Mouse (Mus musculus): ENCODE measurements around the gene Ext2. TPM values are rescaled to one million over a fixed set of nuclear protein-coding genes. Genes with fewer than 3 reads are reported as not detected.

Gene Ext2
- polyA plus RNA-seq, 1 experiment from 2014 or later, result 75.1 TPM

- H3K9ac ChIP-seq, result no peak overlapping the region
- no peaks in the 10 kb centered on the region for H3K36me3 ChIP-seq
- no peak overlapping the region for H3K27ac ChIP-seq (replicated peaks)
- no peak for ATAC-seq (ENCODE audit: low FRiP score, low read depth)
- peaks cover 36% of the 10 kb centered on the region for H3K4me1 ChIP-seq (replicated peaks)
- WGBS, result 66% methylated on average over 5 of the region's 5 CpGs
- no peak overlapping the region for H3K4me3 ChIP-seq
- H3K27me3 ChIP-seq, result no peaks in the 10 kb centered on the region
- no peaks in the 10 kb centered on the region for H3K9me3 ChIP-seq
- no peak overlapping the region for H3K4me2 ChIP-seq
These were observed 39.7 kb downstream of the Ext2 start for GRCm38 (mm10) chr2:93782682-93783081.

DNA sequence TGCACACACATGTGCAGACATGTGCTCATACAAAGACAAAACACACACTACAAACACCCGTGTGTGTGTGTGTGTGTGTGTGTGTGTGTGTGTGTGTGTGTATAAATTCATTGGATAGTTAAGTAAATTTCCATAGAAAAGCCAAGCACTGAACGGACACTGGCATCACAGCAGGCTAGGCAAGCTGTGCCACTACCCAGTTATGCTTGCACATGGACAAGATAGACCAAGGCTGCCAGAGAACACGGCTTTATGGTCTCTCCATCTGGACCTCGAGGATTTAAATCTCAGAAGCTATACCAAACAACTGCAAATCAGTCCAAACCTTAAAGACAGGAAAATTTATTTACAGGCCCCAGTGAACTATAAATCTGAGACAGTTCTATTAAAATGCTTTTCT is 40.2 kb downstream of the Ext2 start:
- no peaks in the 10 kb centered on the region for H3K36me3 ChIP-seq
- ATAC-seq (ENCODE audit: low FRiP score, low read depth), result no peak
- no peaks in the 10 kb centered on the region for H3K27me3 ChIP-seq
- no peak overlapping the region for H3K27ac ChIP-seq (replicated peaks)
- WGBS, result 75% methylated on average over 4 of the region's 4 CpGs
- H3K9ac ChIP-seq, result no peak overlapping the region
- H3K4me2 ChIP-seq, result no peak overlapping the region
- H3K4me3 ChIP-seq, result no peak overlapping the region
- H3K9me3 ChIP-seq, result no peaks in the 10 kb centered on the region
- peaks cover 36% of the 10 kb centered on the region for H3K4me1 ChIP-seq (replicated peaks)

- no peak overlapping the region for H3K4me3 ChIP-seq
- no peaks in the 10 kb centered on the region for H3K27me3 ChIP-seq
- H3K9me3 ChIP-seq, result no peaks in the 10 kb centered on the region
- WGBS, result 79% methylated on average over 10 of the region's 10 CpGs
- no peaks in the 10 kb centered on the region for H3K36me3 ChIP-seq
- no peak overlapping the region for H3K4me2 ChIP-seq
- H3K9ac ChIP-seq, result no peak overlapping the region
- H3K27ac ChIP-seq (replicated peaks), result no peak overlapping the region
- H3K4me1 ChIP-seq (replicated peaks), result peaks cover 36% of the 10 kb centered on the region
- ATAC-seq (ENCODE audit: low FRiP score, low read depth), result no peak
These were observed 41.8 kb downstream of the Ext2 start for GRCm38 (mm10) chr2:93780528-93780927.

DNA sequence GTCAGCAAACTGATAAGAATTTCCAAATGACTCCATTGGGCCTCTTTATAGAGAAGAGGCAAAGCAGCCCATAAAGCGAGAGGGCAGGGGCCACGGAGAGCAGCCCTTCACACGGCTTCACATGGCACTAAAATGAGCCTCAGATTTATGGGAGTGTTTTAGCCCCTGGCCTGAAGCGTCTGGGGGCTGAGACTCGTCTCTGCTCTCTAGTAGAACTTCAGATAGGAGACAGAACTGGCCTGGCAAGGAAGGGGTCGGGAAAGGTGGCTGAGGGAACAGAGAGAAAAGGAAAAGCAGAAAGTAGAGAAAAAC is 42.5 kb downstream of the Ext2 start:
- H3K27ac ChIP-seq (replicated peaks), result no peak overlapping the region
- no peaks in the 10 kb centered on the region for H3K9me3 ChIP-seq
- no peak overlapping the region for H3K9ac ChIP-seq
- H3K36me3 ChIP-seq, result no peaks in the 10 kb centered on the region
- peaks cover 29% of the 10 kb centered on the region for H3K4me1 ChIP-seq (replicated peaks)
- H3K27me3 ChIP-seq, result no peaks in the 10 kb centered on the region
- no peak for ATAC-seq (ENCODE audit: low FRiP score, low read depth)
- no peak overlapping the region for H3K4me2 ChIP-seq
- no peak overlapping the region for H3K4me3 ChIP-seq
- 51% methylated on average over 6 of the region's 6 CpGs for WGBS

DNA sequence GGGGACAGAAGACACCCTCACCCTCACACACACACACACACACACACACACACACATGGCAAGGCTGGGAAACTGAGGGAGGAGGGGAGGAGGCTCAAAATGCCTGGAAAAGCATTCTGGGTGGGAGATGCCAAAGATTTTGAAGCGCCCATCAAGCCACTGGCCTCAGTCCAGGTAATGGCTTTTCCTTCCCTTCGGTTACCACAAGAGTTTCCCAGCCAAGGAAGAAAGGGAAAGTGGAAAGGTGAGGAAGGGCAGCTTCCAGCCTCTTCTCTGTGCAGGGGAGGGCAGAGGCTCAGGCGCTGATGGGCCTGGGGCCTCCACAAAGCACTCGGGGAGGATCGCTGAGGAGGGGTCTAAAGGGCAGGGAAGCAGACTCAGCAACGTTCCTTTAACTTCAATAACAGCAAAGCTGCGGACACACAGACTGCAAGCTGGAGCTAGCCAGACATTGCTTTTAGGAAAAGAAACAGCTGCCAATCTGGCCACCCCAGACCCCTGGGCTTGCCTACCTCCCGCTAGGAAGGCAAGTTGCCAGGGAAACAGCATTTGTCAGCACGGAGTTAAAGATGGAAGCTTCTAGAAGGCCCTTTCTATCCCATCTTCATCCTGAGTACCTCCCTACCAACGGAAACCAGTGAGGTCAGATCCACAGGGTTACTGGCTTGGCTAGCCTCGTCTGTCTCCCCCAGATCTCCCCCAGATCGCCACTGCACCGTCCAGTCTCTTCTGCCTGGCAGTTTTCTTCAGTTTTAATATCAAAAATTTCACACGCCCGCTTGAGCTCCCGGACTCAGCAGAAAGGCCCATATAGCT is 43.1 kb downstream of the Ext2 start:
- H3K4me3 ChIP-seq, result no peak overlapping the region

DNA sequence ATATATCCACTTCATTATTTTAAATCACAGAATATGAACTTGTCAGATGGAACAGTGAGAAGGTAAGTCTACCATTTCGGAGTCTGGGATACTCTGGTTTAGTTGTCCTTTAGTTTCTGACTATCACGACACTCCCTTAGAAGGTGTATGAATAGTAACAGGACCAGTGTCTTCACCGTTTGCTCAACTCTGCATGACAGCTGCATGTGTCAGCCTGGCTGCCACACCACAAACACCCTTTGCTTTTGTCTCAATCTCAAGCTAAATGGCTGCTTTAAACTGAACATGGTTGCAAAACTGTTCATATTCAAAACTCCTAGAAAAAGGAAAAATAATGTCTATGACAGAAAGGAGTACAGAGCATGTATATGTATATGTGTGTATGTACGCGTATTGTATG is 43.8 kb downstream of the Ext2 start:
- ATAC-seq (ENCODE audit: low FRiP score, low read depth), result no peak
- no peak overlapping the region for H3K27ac ChIP-seq (replicated peaks)
- 87% methylated on average over 5 of the region's 5 CpGs for WGBS

More for the DNA sequence above, 43.1 kb downstream of the Ext2 start:
- Histone ChIP-seq H3K36me3 (no peaks in the 10 kb centered on the region), H3K4me2 (no peak overlapping the region), H3K27ac (replicated peaks) (no peak overlapping the region), H3K4me1 (replicated peaks) (peaks cover 25% of the 10 kb centered on the region), H3K9ac (no peak overlapping the region), H3K9me3 (no peaks in the 10 kb centered on the region), H3K27me3 (no peaks in the 10 kb centered on the region)
- 47% methylated on average over 16 of the region's 16 CpGs for whole genome bisulfite sequencing
- no peak for ATAC-seq (ENCODE audit: low FRiP score, low read depth)

GRCm38 (mm10) chr2:93777056-93777430 is 45.3 kb downstream of the Ext2 start:
- H3K4me2 ChIP-seq, result no peak overlapping the region
- 83% methylated on average over 4 of the region's 4 CpGs for WGBS

More for the DNA sequence above, 43.8 kb downstream of the Ext2 start:
- Histone ChIP-seq H3K9me3 (no peaks in the 10 kb centered on the region), H3K36me3 (no peaks in the 10 kb centered on the region), H3K4me1 (replicated peaks) (peaks cover 19% of the 10 kb centered on the region), H3K9ac (no peak overlapping the region), H3K4me3 (no peak overlapping the region), H3K27me3 (no peaks in the 10 kb centered on the region), H3K4me2 (no peak overlapping the region)

DNA sequence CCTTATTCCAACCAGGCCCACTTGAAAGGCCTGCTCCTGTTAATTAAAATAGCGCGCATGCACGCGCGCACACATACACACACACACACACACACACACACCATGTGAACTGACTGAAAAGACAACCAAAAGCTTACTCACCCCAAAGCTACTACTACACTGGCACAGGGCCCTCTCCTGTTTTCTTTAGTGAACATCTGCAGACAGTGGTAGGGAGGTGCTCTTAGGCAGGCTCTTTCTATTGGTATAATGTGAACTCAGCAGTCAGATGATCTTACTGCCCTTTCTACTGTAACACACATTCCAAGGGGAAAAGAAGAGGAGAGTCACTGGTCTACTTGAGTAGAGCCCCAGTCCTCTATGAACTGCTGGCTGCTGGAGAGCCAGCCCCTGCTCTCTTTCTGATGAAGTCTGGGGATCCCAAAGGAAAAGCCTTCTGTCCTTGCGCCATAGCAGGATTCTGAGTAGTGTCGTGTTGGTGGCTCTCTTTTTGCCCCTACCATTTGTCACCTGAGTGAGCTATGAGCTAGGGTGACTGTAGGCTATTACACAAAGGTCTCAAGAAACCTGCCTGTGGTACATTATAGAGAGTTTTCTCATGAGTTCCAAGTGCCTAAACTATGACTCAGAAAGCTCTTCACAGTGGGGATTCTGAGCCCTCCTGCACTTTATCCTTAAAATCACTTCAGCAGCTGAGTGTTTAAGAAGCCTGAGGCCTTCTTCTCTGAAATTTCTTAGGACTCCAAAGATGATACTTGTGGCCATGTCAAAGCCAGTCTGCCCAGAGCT is 45.9 kb downstream of the Ext2 start:
- Histone ChIP-seq H3K4me3 (no peak overlapping the region), H3K4me2 (no peak overlapping the region), H3K9me3 (no peaks in the 10 kb centered on the region), H3K27me3 (no peaks in the 10 kb centered on the region), H3K9ac (no peak overlapping the region), H3K4me1 (replicated peaks) (peaks cover 23% of the 10 kb centered on the region), H3K36me3 (no peaks in the 10 kb centered on the region), H3K27ac (replicated peaks) (no peak overlapping the region)
- WGBS, result 80% methylated on average over 7 of the region's 7 CpGs
- ATAC-seq (ENCODE audit: low FRiP score, low read depth), result no peak

More at GRCm38 (mm10) chr2:93777056-93777430, 45.3 kb downstream of the Ext2 start:
- no peak overlapping the region for H3K27ac ChIP-seq (replicated peaks)
- H3K27me3 ChIP-seq, result no peaks in the 10 kb centered on the region
- no peaks in the 10 kb centered on the region for H3K36me3 ChIP-seq
- H3K4me1 ChIP-seq (replicated peaks), result peaks cover 23% of the 10 kb centered on the region
- no peaks in the 10 kb centered on the region for H3K9me3 ChIP-seq
- H3K4me3 ChIP-seq, result no peak overlapping the region
- ATAC-seq (ENCODE audit: low FRiP score, low read depth), result no peak
- no peak overlapping the region for H3K9ac ChIP-seq

DNA sequence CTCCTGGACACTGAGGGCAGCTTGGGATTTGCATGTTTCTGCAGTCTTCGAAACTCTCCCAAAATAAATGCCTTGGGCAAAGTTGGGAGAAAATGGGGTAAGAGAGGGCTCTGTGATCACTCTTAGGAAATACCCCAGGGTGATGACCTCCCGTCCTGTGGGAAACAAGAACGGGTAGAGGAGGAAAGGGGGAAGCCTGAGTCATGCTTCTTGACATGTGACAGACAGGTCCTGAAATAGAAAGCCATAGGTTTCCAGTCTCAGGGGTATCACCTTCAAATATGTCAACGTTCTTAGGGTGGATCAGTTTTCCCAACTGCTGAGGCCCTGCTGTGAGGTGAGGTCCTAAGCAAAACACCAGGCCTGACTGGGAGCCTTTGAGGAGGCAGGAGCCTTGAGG is 46.9 kb downstream of the Ext2 start:
- H3K27me3 ChIP-seq, result no peaks in the 10 kb centered on the region
- peaks cover 23% of the 10 kb centered on the region for H3K4me1 ChIP-seq (replicated peaks)
- 56% methylated on average over 4 of the region's 4 CpGs for WGBS
- H3K9ac ChIP-seq, result no peak overlapping the region
- H3K4me3 ChIP-seq, result no peak overlapping the region
- H3K36me3 ChIP-seq, result no peaks in the 10 kb centered on the region
- H3K9me3 ChIP-seq, result no peaks in the 10 kb centered on the region
- no peak for ATAC-seq (ENCODE audit: low FRiP score, low read depth)
- H3K4me2 ChIP-seq, result no peak overlapping the region
- no peak overlapping the region for H3K27ac ChIP-seq (replicated peaks)

GRCm38 (mm10) chr2:93774946-93775345 is 47.4 kb downstream of the Ext2 start:
- no peak for ATAC-seq (ENCODE audit: low FRiP score, low read depth)
- no peak overlapping the region for H3K27ac ChIP-seq (replicated peaks)
- H3K27me3 ChIP-seq, result no peaks in the 10 kb centered on the region
- no peak overlapping the region for H3K9ac ChIP-seq
- H3K9me3 ChIP-seq, result no peaks in the 10 kb centered on the region
- H3K4me3 ChIP-seq, result no peak overlapping the region
- WGBS, result 77% methylated on average over 5 of the region's 5 CpGs
- H3K4me1 ChIP-seq (replicated peaks), result peaks cover 21% of the 10 kb centered on the region
- no peaks in the 10 kb centered on the region for H3K36me3 ChIP-seq
- no peak overlapping the region for H3K4me2 ChIP-seq

- H3K27ac ChIP-seq (replicated peaks), result no peak overlapping the region
- no peak overlapping the region for H3K4me3 ChIP-seq
- 0 out of 2 replicates have a peak, but pooled peaks cover 6% of the 10 kb centered on the region for H3K36me3 ChIP-seq
- no peak overlapping the region for H3K4me2 ChIP-seq
- H3K4me1 ChIP-seq (replicated peaks), result peaks cover 11% of the 10 kb centered on the region
- no peaks in the 10 kb centered on the region for H3K27me3 ChIP-seq
- no peaks in the 10 kb centered on the region for H3K9me3 ChIP-seq
- H3K9ac ChIP-seq, result no peak overlapping the region
- ATAC-seq (ENCODE audit: low FRiP score, low read depth), result no peak
- whole genome bisulfite sequencing, result 46% methylated on average over 4 of the region's 4 CpGs
These were observed 49.6 kb downstream of the Ext2 start for GRCm38 (mm10) chr2:93772765-93773085.

GRCm38 (mm10) chr2:93772054-93772764 is 50.2 kb downstream of the Ext2 start:
- no peak overlapping the region for H3K4me3 ChIP-seq
- 0 out of 2 replicates have a peak, but pooled peaks cover 6% of the 10 kb centered on the region for H3K36me3 ChIP-seq
- ATAC-seq (ENCODE audit: low FRiP score, low read depth), result no peak
- no peak overlapping the region for H3K9ac ChIP-seq
- 50% methylated on average over 16 of the region's 16 CpGs for WGBS
- H3K9me3 ChIP-seq, result no peaks in the 10 kb centered on the region
- H3K27me3 ChIP-seq, result no peaks in the 10 kb centered on the region
- H3K27ac ChIP-seq (replicated peaks), result no peak overlapping the region
- H3K4me2 ChIP-seq, result no peak overlapping the region
- H3K4me1 ChIP-seq (replicated peaks), result peaks cover 11% of the 10 kb centered on the region

Data from hindbrain, embryonic 15.5 days (tissue).